Mouse (Mus musculus): ENCODE results near the gene Ces1a. TPM values are rescaled to one million over a fixed set of nuclear protein-coding genes. Genes with fewer than 3 reads are reported as not detected.

Gene Ces1a
- polyA plus RNA-seq, 1 experiment from 2014 or later, result not detected

GRCm38 (mm10) chr8:93048510-93049416, 771 bp upstream of the Ces1a start:
- no peaks in the 10 kb centered on the region for H3K4me1 ChIP-seq (ENCODE audit: control insufficient read depth, insufficient read depth, low read length)
- no peak overlapping the region for H3K27ac ChIP-seq (ENCODE audit: low read length)
- 50% methylated on average over 4 of the region's 4 CpGs for WGBS
- H3K9me3 ChIP-seq (ENCODE audit: control insufficient read depth, low read length), result no peaks in the 10 kb centered on the region
- H3K36me3 ChIP-seq (ENCODE audit: control insufficient read depth, insufficient read depth, low read length), result no peaks in the 10 kb centered on the region
- H3K4me2 ChIP-seq (ENCODE audit: low read depth, low read length), result no peak overlapping the region
- no peak overlapping the region for H3K4me3 ChIP-seq (ENCODE audit: low read length)
- ATAC-seq, result no peak
- H3K9ac ChIP-seq (ENCODE audit: low read depth, low read length), result no peak overlapping the region
- no peaks in the 10 kb centered on the region for H3K27me3 ChIP-seq (replicated peaks; ENCODE audit: control insufficient read depth, insufficient read depth, low read length)

DNA sequence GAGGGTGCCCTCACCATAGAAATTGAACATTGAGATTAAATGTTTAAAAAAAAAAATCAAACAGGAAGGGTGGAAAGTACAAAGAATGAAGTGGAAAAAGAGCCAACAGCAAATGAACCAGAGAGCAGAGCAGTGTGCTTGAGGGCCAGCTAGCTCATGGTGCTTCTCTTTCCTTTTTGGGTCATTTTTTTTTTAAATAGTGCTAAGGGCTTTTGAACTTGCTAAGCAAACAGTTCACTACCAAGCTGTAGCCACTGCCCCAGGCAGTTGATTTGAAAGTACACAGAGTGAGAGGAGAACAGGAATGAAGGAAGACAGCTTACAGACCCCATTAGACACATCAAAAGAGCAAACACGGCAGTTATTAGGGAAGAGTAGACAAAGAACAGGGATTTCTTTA, 4.9 kb downstream of the Ces1a start:
- Histone ChIP-seq H3K9ac (ENCODE audit: low read depth, low read length) (no peak overlapping the region), H3K36me3 (ENCODE audit: control insufficient read depth, insufficient read depth, low read length) (no peaks in the 10 kb centered on the region), H3K4me3 (ENCODE audit: low read length) (no peak overlapping the region), H3K27me3 (replicated peaks; ENCODE audit: control insufficient read depth, insufficient read depth, low read length) (no peaks in the 10 kb centered on the region), H3K27ac (ENCODE audit: low read length) (no peak overlapping the region), H3K4me2 (ENCODE audit: low read depth, low read length) (no peak overlapping the region), H3K9me3 (ENCODE audit: control insufficient read depth, low read length) (no peaks in the 10 kb centered on the region), H3K4me1 (ENCODE audit: control insufficient read depth, insufficient read depth, low read length) (no peaks in the 10 kb centered on the region)
- 20% methylated on average over 1 of the region's 1 CpGs for WGBS
- no peak for ATAC-seq

GRCm38 (mm10) chr8:93040776-93041567, 7.0 kb downstream of the Ces1a start:
- no peak overlapping the region for H3K4me3 ChIP-seq (ENCODE audit: low read length)
- H3K4me2 ChIP-seq (ENCODE audit: low read depth, low read length), result no peak overlapping the region
- 88% methylated on average over 4 of the region's 4 CpGs for WGBS
- H3K9ac ChIP-seq (ENCODE audit: low read depth, low read length), result no peak overlapping the region
- H3K4me1 ChIP-seq (ENCODE audit: control insufficient read depth, insufficient read depth, low read length), result no peaks in the 10 kb centered on the region
- H3K27ac ChIP-seq (ENCODE audit: low read length), result no peak overlapping the region
- no peaks in the 10 kb centered on the region for H3K9me3 ChIP-seq (ENCODE audit: control insufficient read depth, low read length)
- ATAC-seq, result no peak
- H3K36me3 ChIP-seq (ENCODE audit: control insufficient read depth, insufficient read depth, low read length), result no peaks in the 10 kb centered on the region
- H3K27me3 ChIP-seq (replicated peaks; ENCODE audit: control insufficient read depth, insufficient read depth, low read length), result no peaks in the 10 kb centered on the region

DNA sequence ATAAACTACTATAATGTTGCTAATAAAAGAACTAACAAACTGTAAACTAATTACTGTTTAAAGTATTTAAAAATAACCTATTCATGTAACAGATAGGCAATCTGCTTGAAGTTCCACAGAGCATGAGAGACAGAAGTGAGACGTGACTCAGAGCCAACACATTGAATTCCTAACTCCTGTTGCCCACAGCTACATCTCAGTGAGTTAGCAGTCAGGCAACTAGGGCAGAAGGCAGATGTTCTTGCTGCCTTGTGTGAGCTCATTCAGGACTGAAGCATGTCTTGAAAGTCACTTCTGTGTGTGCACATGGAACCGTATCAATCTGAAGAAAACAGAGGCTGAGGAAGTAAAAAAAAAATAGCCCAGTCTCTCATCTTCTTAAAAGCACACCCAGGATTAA, 7.7 kb downstream of the Ces1a start:
- ATAC-seq, result no peak
- H3K9me3 ChIP-seq (ENCODE audit: control insufficient read depth, low read length), result no peaks in the 10 kb centered on the region
- WGBS, result 70% methylated on average over 2 of the region's 2 CpGs
- H3K9ac ChIP-seq (ENCODE audit: low read depth, low read length), result no peak overlapping the region
- no peak overlapping the region for H3K4me2 ChIP-seq (ENCODE audit: low read depth, low read length)
- no peak overlapping the region for H3K27ac ChIP-seq (ENCODE audit: low read length)
- H3K4me1 ChIP-seq (ENCODE audit: control insufficient read depth, insufficient read depth, low read length), result no peaks in the 10 kb centered on the region
- H3K4me3 ChIP-seq (ENCODE audit: low read length), result no peak overlapping the region
- no peaks in the 10 kb centered on the region for H3K36me3 ChIP-seq (ENCODE audit: control insufficient read depth, insufficient read depth, low read length)
- no peaks in the 10 kb centered on the region for H3K27me3 ChIP-seq (replicated peaks; ENCODE audit: control insufficient read depth, insufficient read depth, low read length)

GRCm38 (mm10) chr8:93038831-93039230, 9.2 kb downstream of the Ces1a start:
- no peak overlapping the region for H3K27ac ChIP-seq (ENCODE audit: low read length)
- H3K9me3 ChIP-seq (ENCODE audit: control insufficient read depth, low read length), result no peaks in the 10 kb centered on the region
- no peak for ATAC-seq
- no peak overlapping the region for H3K9ac ChIP-seq (ENCODE audit: low read depth, low read length)
- no peak overlapping the region for H3K4me3 ChIP-seq (ENCODE audit: low read length)
- no peak overlapping the region for H3K4me2 ChIP-seq (ENCODE audit: low read depth, low read length)
- H3K36me3 ChIP-seq (ENCODE audit: control insufficient read depth, insufficient read depth, low read length), result no peaks in the 10 kb centered on the region
- no peaks in the 10 kb centered on the region for H3K27me3 ChIP-seq (replicated peaks; ENCODE audit: control insufficient read depth, insufficient read depth, low read length)
- 8% methylated on average over 2 of the region's 2 CpGs for WGBS
- H3K4me1 ChIP-seq (ENCODE audit: control insufficient read depth, insufficient read depth, low read length), result no peaks in the 10 kb centered on the region

DNA sequence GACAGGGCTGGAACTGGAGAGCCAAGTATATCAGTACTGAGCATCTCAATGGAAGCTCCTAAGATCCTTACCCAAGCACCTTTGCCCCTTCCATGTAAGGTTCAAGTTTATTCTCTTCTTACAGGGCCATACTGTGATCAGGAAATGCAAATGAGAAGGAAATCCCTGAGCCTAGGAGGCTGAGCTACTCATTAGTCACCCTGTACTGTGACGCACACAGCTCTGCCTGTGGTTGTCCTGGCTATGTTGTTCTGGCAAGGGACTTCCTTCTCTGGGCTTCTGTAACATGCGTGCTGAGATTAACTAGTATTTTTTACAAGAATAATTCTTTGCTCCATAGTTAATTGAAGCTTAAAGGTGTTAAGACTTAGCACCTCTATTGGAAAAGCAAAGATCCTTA, 17.3 kb downstream of the Ces1a start:
- Histone ChIP-seq H3K4me1 (ENCODE audit: control insufficient read depth, insufficient read depth, low read length) (no peaks in the 10 kb centered on the region), H3K9ac (ENCODE audit: low read depth, low read length) (no peak overlapping the region), H3K4me2 (ENCODE audit: low read depth, low read length) (no peak overlapping the region), H3K4me3 (ENCODE audit: low read length) (no peak overlapping the region), H3K36me3 (ENCODE audit: control insufficient read depth, insufficient read depth, low read length) (no peaks in the 10 kb centered on the region), H3K27me3 (replicated peaks; ENCODE audit: control insufficient read depth, insufficient read depth, low read length) (no peaks in the 10 kb centered on the region), H3K9me3 (ENCODE audit: control insufficient read depth, low read length) (no peaks in the 10 kb centered on the region), H3K27ac (ENCODE audit: low read length) (no peak overlapping the region)
- no peak for ATAC-seq
- WGBS, result 67% methylated on average over 2 of the region's 2 CpGs

DNA sequence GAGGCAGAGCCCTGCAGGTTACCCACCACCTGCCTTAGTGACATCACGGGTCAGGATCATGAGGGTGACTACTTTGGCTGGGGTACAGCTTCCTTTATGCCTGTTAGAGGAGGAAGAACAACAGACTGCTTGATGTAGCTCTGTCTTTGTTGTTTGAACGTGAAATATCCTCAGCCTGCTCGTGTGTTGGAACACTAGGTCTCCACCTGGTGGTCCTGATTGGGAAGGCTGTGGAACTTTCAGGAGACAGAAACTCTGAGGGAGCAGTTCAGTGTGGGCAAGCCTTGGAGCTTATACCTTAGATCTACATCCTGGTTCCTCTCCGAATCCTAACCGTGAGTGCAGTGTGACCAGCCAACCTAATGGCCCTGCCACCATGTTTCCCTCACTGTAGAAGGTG, 26.3 kb downstream of the Ces1a start:
- ATAC-seq, result no peak
- whole genome bisulfite sequencing, result 57% methylated on average over 5 of the region's 5 CpGs
- no peak overlapping the region for H3K27ac ChIP-seq (ENCODE audit: low read length)

GRCm38 (mm10) chr8:93014300-93014699, 33.7 kb downstream of the Ces1a start:
- no peaks in the 10 kb centered on the region for H3K36me3 ChIP-seq (ENCODE audit: control insufficient read depth, insufficient read depth, low read length)
- ATAC-seq, result no peak
- H3K9me3 ChIP-seq (ENCODE audit: control insufficient read depth, low read length), result no peaks in the 10 kb centered on the region
- H3K4me3 ChIP-seq (ENCODE audit: low read length), result no peak overlapping the region
- no peaks in the 10 kb centered on the region for H3K4me1 ChIP-seq (ENCODE audit: control insufficient read depth, insufficient read depth, low read length)
- no peak overlapping the region for H3K27ac ChIP-seq (ENCODE audit: low read length)
- H3K4me2 ChIP-seq (ENCODE audit: low read depth, low read length), result no peak overlapping the region
- no peak overlapping the region for H3K9ac ChIP-seq (ENCODE audit: low read depth, low read length)
- WGBS, result 65% methylated on average over 4 of the region's 4 CpGs
- no peaks in the 10 kb centered on the region for H3K27me3 ChIP-seq (replicated peaks; ENCODE audit: control insufficient read depth, insufficient read depth, low read length)

More for the DNA sequence above, 26.3 kb downstream of the Ces1a start:
- no peaks in the 10 kb centered on the region for H3K27me3 ChIP-seq (replicated peaks; ENCODE audit: control insufficient read depth, insufficient read depth, low read length)
- H3K9me3 ChIP-seq (ENCODE audit: control insufficient read depth, low read length), result no peaks in the 10 kb centered on the region
- H3K4me3 ChIP-seq (ENCODE audit: low read length), result no peak overlapping the region
- no peaks in the 10 kb centered on the region for H3K36me3 ChIP-seq (ENCODE audit: control insufficient read depth, insufficient read depth, low read length)
- H3K9ac ChIP-seq (ENCODE audit: low read depth, low read length), result no peak overlapping the region
- H3K4me1 ChIP-seq (ENCODE audit: control insufficient read depth, insufficient read depth, low read length), result no peaks in the 10 kb centered on the region
- H3K4me2 ChIP-seq (ENCODE audit: low read depth, low read length), result no peak overlapping the region

DNA sequence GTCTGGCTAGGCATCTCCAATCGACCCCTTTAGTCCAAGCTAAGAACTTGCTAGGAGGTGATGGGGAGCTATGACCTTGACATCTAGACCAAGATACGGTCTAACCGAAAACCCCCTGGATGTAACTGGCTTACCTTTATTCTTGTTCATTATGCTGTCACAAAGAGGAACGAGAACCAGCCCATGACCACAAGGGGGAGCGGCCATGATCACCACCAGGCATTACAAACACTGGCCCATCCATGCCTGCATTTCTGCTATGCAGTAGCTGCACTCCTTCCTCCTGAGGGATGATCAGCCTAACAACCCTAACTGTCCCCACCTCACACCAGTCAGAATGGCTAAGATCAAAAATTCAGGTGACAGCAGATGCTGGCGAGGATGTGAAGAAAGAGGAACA, 35.8 kb downstream of the Ces1a start:
- H3K9me3 ChIP-seq (ENCODE audit: control insufficient read depth, low read length), result no peaks in the 10 kb centered on the region
- no peak for ATAC-seq
- no peak overlapping the region for H3K4me2 ChIP-seq (ENCODE audit: low read depth, low read length)
- H3K36me3 ChIP-seq (ENCODE audit: control insufficient read depth, insufficient read depth, low read length), result no peaks in the 10 kb centered on the region
- no peak overlapping the region for H3K27ac ChIP-seq (ENCODE audit: low read length)
- H3K4me3 ChIP-seq (ENCODE audit: low read length), result no peak overlapping the region
- no peak overlapping the region for H3K9ac ChIP-seq (ENCODE audit: low read depth, low read length)
- 74% methylated on average over 6 of the region's 6 CpGs for WGBS
- H3K4me1 ChIP-seq (ENCODE audit: control insufficient read depth, insufficient read depth, low read length), result no peaks in the 10 kb centered on the region
- no peaks in the 10 kb centered on the region for H3K27me3 ChIP-seq (replicated peaks; ENCODE audit: control insufficient read depth, insufficient read depth, low read length)

Measured in intestine, embryonic 16.5 days (tissue).